Mouse (Mus musculus): Measurements from ENCODE around the gene Grip1.
A peak's percentile ranks its signal among the peaks of the same experiment; 100 is the strongest.

Gene Grip1

DNA sequence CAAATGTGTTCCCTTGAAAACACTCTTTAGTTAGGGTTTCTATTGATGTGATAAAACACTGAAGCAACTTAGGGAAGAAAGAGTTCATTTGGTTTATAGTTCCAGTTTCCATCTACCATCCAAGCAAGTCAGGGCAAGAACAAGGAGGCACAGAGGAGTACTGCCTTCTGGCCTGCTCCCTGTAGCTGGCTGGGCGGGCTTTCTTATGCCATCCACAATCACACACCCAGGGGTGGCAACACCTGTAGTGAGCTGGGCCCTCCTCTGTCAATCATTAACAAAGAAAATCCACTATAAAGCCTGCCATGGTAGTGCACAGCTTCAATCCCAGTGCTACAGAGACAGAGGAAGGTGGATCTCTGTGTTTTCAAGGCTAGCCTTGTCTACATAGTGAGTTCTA lies 122.2 kb downstream of the Grip1 start:
- DNase-seq = no peak

- no peak for DNase-seq
Observed at GRCm38 (mm10) chr10:119580024-119580423, 126.4 kb downstream of the Grip1 start.

DNA sequence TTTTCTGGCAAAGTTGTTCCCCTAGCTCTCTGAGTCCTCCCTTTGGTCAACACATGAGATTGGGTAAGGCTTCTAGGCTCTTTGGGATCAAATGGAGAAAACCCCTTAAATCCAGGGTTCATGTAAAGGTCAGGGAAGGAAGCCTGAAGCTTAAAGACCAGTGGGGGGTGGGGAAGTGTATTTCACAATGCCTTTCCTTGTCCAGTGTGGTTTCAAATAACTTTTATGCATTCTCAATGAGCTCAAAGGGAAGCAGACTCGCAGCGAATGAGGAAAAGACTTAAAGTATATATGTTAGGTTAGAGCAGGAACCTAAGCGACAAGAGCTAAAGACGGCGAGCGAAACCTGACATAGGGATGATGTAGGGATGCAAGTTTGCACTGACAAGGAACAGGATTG lies 131.0 kb downstream of the Grip1 start:
- DNase-seq = no peak

GRCm38 (mm10) chr10:119586976-119587375 lies 133.3 kb downstream of the Grip1 start:
- no peak for DNase-seq

DNA sequence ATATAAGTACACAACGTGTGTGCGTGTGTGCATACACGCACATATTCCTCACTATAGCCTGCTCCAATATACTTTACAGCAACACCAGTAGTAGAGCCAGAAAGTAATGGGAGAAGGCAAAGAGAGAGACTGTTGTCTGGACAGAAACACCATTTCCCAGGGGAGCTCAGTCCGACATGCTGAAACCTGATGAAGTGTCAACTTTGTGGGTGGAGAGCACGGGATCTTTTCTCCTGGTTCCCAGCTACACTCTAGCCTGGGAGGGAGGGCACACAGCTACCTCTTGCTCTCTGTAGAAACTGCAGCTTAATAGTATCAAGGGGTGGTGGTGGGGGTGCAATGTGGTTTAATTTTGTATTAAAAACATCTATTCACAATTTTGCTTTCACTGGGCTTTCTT lies 143.2 kb downstream of the Grip1 start:
- no peak for DNase-seq

DNA sequence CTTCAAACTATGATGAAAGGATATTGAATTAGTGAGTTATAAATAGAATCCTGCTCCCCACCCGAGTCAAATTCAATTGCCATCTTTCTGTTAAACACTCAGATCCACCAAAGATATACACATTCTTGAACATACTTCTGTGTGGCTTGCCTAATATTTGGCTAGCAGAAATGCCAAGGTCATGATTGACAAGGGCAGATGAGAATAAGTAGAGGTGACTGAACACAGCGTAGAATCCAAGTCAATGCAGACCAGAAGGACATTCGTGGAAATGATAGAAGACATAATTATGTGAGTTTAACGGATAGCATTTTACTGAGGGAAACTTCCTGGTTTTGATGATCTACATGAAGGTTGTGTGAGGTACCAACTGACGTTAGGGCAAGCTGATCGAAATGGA lies 153.9 kb downstream of the Grip1 start:
- DNase-seq = no peak

- DNase-seq = no peak
Observed at GRCm38 (mm10) chr10:119608998-119609397, 155.4 kb downstream of the Grip1 start.

DNA sequence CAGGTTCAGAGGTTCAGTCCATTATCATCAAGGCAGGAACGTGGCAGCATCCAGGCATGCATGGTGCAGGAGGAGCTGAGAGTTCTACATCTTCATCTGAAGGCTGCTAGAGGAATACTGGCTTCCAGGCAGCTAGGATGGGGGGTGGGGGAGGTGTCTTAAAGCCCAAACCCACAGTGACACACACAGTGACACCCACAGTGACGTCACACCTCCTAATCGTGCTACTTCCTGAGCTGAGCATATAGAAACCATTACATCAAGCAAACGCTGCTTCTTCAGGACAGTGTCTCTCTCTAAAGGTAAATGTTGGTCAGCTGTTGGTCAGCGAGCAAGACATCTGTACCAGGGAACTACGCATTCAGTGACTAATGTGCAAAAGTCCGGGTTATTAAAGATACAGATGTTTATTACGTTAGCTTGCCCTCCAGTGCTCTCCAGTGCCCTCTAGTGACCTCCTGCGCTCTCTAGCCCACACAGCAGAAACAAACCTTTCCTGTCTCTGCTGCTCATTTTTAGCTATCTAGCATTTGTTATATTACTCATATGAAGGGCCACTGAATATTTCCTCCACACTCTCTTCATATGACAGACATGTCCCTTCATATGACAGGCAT lies 156.8 kb downstream of the Grip1 start:
- DNase-seq = peak in 1 of 2 experiments; percentile 29

- no peak for DNase-seq
Observed at GRCm38 (mm10) chr10:119612034-119612433, 158.4 kb downstream of the Grip1 start.

DNA sequence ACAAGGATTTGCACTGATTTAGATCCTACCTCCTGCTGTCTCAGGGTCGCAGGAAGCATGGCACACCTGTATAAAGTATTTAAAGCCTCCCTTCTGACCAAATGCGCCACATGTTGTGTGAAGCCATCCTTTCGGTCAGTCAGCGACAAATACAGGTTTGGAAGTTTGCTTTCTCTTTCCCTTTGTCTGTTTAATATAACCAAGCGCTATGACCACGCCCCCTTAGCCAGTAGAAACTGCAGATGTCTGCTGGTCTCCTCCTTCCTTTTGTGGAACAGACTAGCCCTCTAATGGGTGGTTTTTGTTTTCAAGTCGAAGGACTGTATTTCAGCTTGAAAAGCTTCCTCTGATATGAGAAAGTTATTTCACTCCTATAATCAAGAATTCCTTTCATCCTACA lies 161.1 kb downstream of the Grip1 start:
- DNase-seq = no peak

DNA sequence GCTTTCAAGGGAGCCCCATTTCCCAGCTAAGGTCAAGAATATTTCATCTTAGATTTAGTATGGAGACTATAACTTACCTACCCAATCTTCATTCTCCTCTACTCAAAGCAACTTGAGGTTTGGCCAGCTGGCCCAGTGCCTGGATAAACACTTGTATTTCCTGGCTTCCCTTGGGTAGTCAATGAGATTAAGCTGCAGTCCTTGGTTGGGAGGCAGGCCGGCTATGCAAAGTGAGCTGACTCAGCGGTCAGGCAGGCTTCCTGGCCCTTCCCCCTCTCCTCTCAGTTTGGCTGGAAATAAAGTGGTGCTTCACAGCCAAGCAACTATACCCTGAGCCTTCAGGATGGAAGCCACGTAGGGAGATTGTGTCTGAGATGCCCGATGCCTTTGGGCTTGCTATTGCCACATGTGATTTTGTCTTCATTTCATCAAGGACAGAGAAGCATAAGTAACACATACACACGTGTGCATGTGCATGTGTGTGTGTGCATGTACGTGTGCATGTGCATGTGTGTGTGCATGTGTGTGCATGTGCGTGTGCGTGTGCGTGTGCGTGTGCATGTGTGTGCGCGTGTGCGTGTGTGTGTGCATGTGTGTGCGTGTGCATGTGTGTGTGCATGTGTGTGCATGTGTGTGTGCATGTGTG lies 161.7 kb downstream of the Grip1 start:
- peak; percentile 32 to 50 for DNase-seq

DNA sequence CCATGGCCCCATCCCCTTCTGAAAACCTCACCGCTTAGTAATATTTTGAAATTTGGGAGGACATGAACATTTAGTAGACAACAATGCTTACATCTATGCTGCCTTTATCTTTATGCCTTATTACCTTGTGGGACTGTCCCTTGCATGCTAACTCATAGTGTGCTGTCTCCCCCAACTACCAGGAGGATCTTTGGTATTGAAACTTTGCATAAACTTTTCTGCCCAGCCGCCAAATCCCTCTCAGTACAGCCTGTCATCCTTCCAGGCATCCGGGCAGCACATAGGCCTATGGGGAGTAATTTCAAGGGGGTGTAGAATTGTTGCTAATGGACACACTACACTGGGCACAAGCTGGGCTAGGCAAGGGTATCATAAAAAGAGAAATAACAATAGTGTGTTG lies 162.4 kb downstream of the Grip1 start:
- DNase-seq = no peak

GRCm38 (mm10) chr10:119628656-119629055 lies 175.0 kb downstream of the Grip1 start:
- DNase-seq = no peak

GRCm38 (mm10) chr10:119630401-119630800 lies 176.8 kb downstream of the Grip1 start:
- DNase-seq = no peak

- DNase-seq = peak in 1 of 2 experiments; percentile 8
Observed at GRCm38 (mm10) chr10:119631966-119632365, 178.3 kb downstream of the Grip1 start.

GRCm38 (mm10) chr10:119634544-119634943 lies 180.9 kb downstream of the Grip1 start:
- no peak for DNase-seq

GRCm38 (mm10) chr10:119640534-119640933 lies 186.9 kb downstream of the Grip1 start:
- DNase-seq = peak; percentile 10 to 30

GRCm38 (mm10) chr10:119641011-119641410 lies 187.4 kb downstream of the Grip1 start:
- no peak for DNase-seq

- DNase-seq = no peak
Observed at GRCm38 (mm10) chr10:119644289-119644688, 190.7 kb downstream of the Grip1 start.

DNA sequence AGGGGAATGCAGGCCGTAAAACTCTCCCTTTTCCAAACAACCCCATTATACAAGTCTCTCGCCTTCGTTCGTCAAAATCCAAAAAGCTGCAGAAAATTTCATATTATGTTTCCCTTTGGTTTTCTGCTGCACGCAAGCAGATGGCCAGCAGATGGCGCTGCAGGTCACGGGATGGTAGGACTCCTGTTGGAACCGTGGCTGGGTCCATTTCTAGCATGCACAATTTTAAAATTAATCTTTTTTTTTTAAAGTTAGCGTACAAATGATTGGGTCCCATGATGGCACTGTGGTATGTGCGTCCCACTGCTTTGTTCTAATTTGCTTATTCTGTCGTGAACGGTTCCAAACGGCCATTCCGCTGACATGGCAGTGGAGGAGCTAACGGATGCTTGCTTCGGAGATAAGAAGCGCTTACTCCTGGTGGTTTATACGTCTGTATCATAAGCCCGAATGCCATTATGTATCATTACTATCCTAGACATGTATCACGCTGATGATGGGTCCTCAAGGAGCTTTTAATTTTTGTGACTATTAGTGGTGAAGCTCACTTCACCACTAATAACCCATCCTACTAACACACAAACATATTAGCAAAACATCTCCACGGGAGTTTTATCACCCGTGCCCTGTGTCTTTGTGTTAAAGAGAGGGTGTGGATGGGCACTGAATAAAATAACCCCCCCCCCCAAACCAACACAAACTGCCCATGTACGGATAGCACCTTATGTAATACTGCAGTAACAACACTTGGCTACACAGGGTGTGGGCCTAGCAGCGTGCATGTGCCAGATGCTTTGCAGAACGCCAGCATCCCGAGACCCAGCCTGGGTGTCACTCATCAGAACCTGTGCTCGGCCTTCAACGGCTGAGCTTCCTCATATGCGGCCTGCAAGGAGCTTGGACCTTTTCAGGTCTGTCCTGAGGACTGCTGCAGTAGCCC lies 193.1 kb downstream of the Grip1 start:
- DNase-seq = peak; percentile 52 to 79

GRCm38 (mm10) chr10:119660677-119661353 lies 207.2 kb downstream of the Grip1 start:
- DNase-seq = no peak

GRCm38 (mm10) chr10:119663586-119663985 lies 210.0 kb downstream of the Grip1 start:
- no peak for DNase-seq

DNA sequence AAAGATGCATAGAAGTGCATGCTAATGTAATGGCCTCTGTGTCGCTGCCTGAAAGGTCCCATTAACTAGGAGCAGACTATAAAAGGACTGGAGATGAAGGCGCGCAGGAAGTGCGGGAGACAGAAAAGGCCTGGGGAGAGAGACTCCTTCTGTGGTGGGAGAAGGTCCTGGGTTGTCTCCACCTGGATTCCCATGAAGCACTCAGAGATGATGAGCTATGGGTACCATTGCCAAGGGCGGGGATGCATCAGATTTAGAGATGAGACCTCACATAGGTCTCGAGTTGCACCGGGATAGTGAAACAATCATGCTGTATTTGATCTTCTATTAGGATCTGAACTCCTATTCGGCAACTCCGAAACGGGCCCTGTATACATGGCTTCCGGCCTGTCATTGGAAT lies 212.8 kb downstream of the Grip1 start:
- no peak for DNase-seq
